Mouse (Mus musculus): Measurements from ENCODE around the gene Dip2b. TPM values are rescaled to one million over a fixed set of nuclear protein-coding genes. Genes with fewer than 3 reads are reported as not detected.

Gene Dip2b
- polyA plus RNA-seq, 1 experiment from 2014 or later, result 14.3 TPM

- Histone ChIP-seq H3K27ac (no peak overlapping the region), H3K4me3 (replicated peaks) (no peak overlapping the region), H3K4me1 (replicated peaks) (no peaks in the 10 kb centered on the region; the same call in 1 of the 2 replicates), H3K36me3 (peaks cover 28% of the 10 kb centered on the region), H3K4me2 (no peak overlapping the region), H3K9ac (replicated peaks) (no peak overlapping the region), H3K27me3 (no peaks in the 10 kb centered on the region), H3K9me3 (no peaks in the 10 kb centered on the region)
- no peak for ATAC-seq (ENCODE audit: insufficient number of reproducible peaks, insufficient read depth, low FRiP score, low TSS enrichment, low read depth)
- WGBS, result 83% methylated on average over 5 of the region's 5 CpGs
These were observed 101.2 kb downstream of the Dip2b start for GRCm38 (mm10) chr15:100139665-100140064.

- no peak overlapping the region for H3K9ac ChIP-seq (replicated peaks)
- peaks cover 21% of the 10 kb centered on the region; the same call in 1 of the 2 replicates for H3K36me3 ChIP-seq
- WGBS, result 49% methylated on average over 4 of the region's 4 CpGs
- H3K4me3 ChIP-seq (replicated peaks), result no peak overlapping the region
- H3K27me3 ChIP-seq, result no peaks in the 10 kb centered on the region
- ATAC-seq (ENCODE audit: insufficient number of reproducible peaks, insufficient read depth, low FRiP score, low TSS enrichment, low read depth), result no peak
- no peaks in the 10 kb centered on the region for H3K9me3 ChIP-seq
- no peak overlapping the region for H3K27ac ChIP-seq
- H3K4me1 ChIP-seq (replicated peaks), result peaks cover 4% of the 10 kb centered on the region; the same call in 1 of the 2 replicates
- no peak overlapping the region for H3K4me2 ChIP-seq
These were observed 102.0 kb downstream of the Dip2b start for GRCm38 (mm10) chr15:100140428-100140827.

GRCm38 (mm10) chr15:100143091-100143801 is 104.8 kb downstream of the Dip2b start:
- peaks cover 4% of the 10 kb centered on the region; the same call in 1 of the 2 replicates for H3K4me1 ChIP-seq (replicated peaks)
- no peak overlapping the region for H3K4me2 ChIP-seq
- H3K4me3 ChIP-seq (replicated peaks), result no peak overlapping the region
- H3K27ac ChIP-seq, result no peak overlapping the region
- no peaks in the 10 kb centered on the region for H3K9me3 ChIP-seq
- ATAC-seq (ENCODE audit: insufficient number of reproducible peaks, insufficient read depth, low FRiP score, low TSS enrichment, low read depth), result no peak
- H3K27me3 ChIP-seq, result no peaks in the 10 kb centered on the region
- WGBS, result 85% methylated on average over 11 of the region's 11 CpGs
- peaks cover 11% of the 10 kb centered on the region; the same call in 1 of the 2 replicates for H3K36me3 ChIP-seq
- H3K9ac ChIP-seq (replicated peaks), result no peak overlapping the region

- 0 out of 2 replicates have a peak, but pooled peaks cover 11% of the 10 kb centered on the region for H3K36me3 ChIP-seq
- no peak for ATAC-seq (ENCODE audit: insufficient number of reproducible peaks, insufficient read depth, low FRiP score, low TSS enrichment, low read depth)
These were observed 106.7 kb downstream of the Dip2b start for GRCm38 (mm10) chr15:100144854-100145824.

GRCm38 (mm10) chr15:100145917-100146316 is 107.5 kb downstream of the Dip2b start:
- no peak overlapping the region for H3K4me2 ChIP-seq
- H3K27ac ChIP-seq, result peak overlapping the region; percentile 30; the same call in 1 of the 2 replicates
- H3K36me3 ChIP-seq, result 0 out of 2 replicates have a peak, but pooled peaks cover 11% of the 10 kb centered on the region
- H3K4me3 ChIP-seq (replicated peaks), result no peak overlapping the region
- no peaks in the 10 kb centered on the region for H3K27me3 ChIP-seq
- ATAC-seq (ENCODE audit: insufficient number of reproducible peaks, insufficient read depth, low FRiP score, low TSS enrichment, low read depth), result no peak
- no peaks in the 10 kb centered on the region for H3K9me3 ChIP-seq
- H3K9ac ChIP-seq (replicated peaks), result no peak overlapping the region
- 86% methylated on average over 3 of the region's 3 CpGs for WGBS
- 0 out of 2 replicates have a peak, but pooled peaks cover 4% of the 10 kb centered on the region for H3K4me1 ChIP-seq (replicated peaks)

More at GRCm38 (mm10) chr15:100144854-100145824, 106.7 kb downstream of the Dip2b start:
- Histone ChIP-seq H3K4me2 (no peak overlapping the region), H3K27me3 (no peaks in the 10 kb centered on the region), H3K27ac (peak overlapping the region; percentile 30; the same call in 1 of the 2 replicates), H3K4me1 (replicated peaks) (peaks cover 4% of the 10 kb centered on the region; the same call in 1 of the 2 replicates), H3K4me3 (replicated peaks) (no peak overlapping the region), H3K9me3 (no peaks in the 10 kb centered on the region), H3K9ac (replicated peaks) (no peak overlapping the region)
- WGBS, result 74% methylated on average over 15 of the region's 15 CpGs

GRCm38 (mm10) chr15:100150593-100150992 is 112.1 kb downstream of the Dip2b start:
- no peaks in the 10 kb centered on the region for H3K9me3 ChIP-seq
- no peak overlapping the region for H3K27ac ChIP-seq
- H3K4me3 ChIP-seq (replicated peaks), result no peak overlapping the region
- ATAC-seq (ENCODE audit: insufficient number of reproducible peaks, insufficient read depth, low FRiP score, low TSS enrichment, low read depth), result no peak
- H3K9ac ChIP-seq (replicated peaks), result no peak overlapping the region
- no peak overlapping the region for H3K4me2 ChIP-seq
- 76% methylated on average over 4 of the region's 4 CpGs for WGBS
- no peaks in the 10 kb centered on the region for H3K4me1 ChIP-seq (replicated peaks)
- H3K27me3 ChIP-seq, result no peaks in the 10 kb centered on the region
- peaks cover 30% of the 10 kb centered on the region for H3K36me3 ChIP-seq

GRCm38 (mm10) chr15:100152321-100152720 is 113.9 kb downstream of the Dip2b start:
- peaks cover 47% of the 10 kb centered on the region for H3K36me3 ChIP-seq
- H3K4me2 ChIP-seq, result no peak overlapping the region
- H3K9ac ChIP-seq (replicated peaks), result no peak overlapping the region
- no peak for ATAC-seq (ENCODE audit: insufficient number of reproducible peaks, insufficient read depth, low FRiP score, low TSS enrichment, low read depth)
- no peaks in the 10 kb centered on the region for H3K9me3 ChIP-seq
- 90% methylated on average over 3 of the region's 3 CpGs for WGBS
- no peak overlapping the region for H3K4me3 ChIP-seq (replicated peaks)
- H3K4me1 ChIP-seq (replicated peaks), result no peaks in the 10 kb centered on the region
- no peaks in the 10 kb centered on the region for H3K27me3 ChIP-seq
- no peak overlapping the region for H3K27ac ChIP-seq

GRCm38 (mm10) chr15:100153024-100153423 is 114.6 kb downstream of the Dip2b start:
- Histone ChIP-seq H3K9ac (replicated peaks) (no peak overlapping the region), H3K4me3 (replicated peaks) (no peak overlapping the region), H3K36me3 (peaks cover 50% of the 10 kb centered on the region), H3K27ac (no peak overlapping the region), H3K4me2 (no peak overlapping the region), H3K9me3 (no peaks in the 10 kb centered on the region), H3K4me1 (replicated peaks) (no peaks in the 10 kb centered on the region), H3K27me3 (no peaks in the 10 kb centered on the region)
- ATAC-seq (ENCODE audit: insufficient number of reproducible peaks, insufficient read depth, low FRiP score, low TSS enrichment, low read depth), result no peak
- WGBS, result 77% methylated on average over 3 of the region's 3 CpGs

- Histone ChIP-seq H3K27me3 (no peaks in the 10 kb centered on the region), H3K4me1 (replicated peaks) (no peaks in the 10 kb centered on the region), H3K4me3 (replicated peaks) (no peak overlapping the region), H3K9me3 (no peaks in the 10 kb centered on the region), H3K36me3 (peaks cover 73% of the 10 kb centered on the region), H3K9ac (replicated peaks) (no peak overlapping the region), H3K27ac (no peak overlapping the region), H3K4me2 (no peak overlapping the region)
- ATAC-seq (ENCODE audit: insufficient number of reproducible peaks, insufficient read depth, low FRiP score, low TSS enrichment, low read depth), result no peak
- 92% methylated on average over 4 of the region's 4 CpGs for WGBS
These were observed 117.7 kb downstream of the Dip2b start for GRCm38 (mm10) chr15:100156095-100156707.

GRCm38 (mm10) chr15:100156781-100157470 is 118.5 kb downstream of the Dip2b start:
- no peaks in the 10 kb centered on the region for H3K9me3 ChIP-seq
- H3K27me3 ChIP-seq, result no peaks in the 10 kb centered on the region
- H3K36me3 ChIP-seq, result peaks cover 76% of the 10 kb centered on the region
- no peaks in the 10 kb centered on the region for H3K4me1 ChIP-seq (replicated peaks)
- H3K9ac ChIP-seq (replicated peaks), result no peak overlapping the region
- no peak for ATAC-seq (ENCODE audit: insufficient number of reproducible peaks, insufficient read depth, low FRiP score, low TSS enrichment, low read depth)
- no peak overlapping the region for H3K27ac ChIP-seq
- no peak overlapping the region for H3K4me2 ChIP-seq
- WGBS, result 85% methylated on average over 10 of the region's 10 CpGs
- H3K4me3 ChIP-seq (replicated peaks), result no peak overlapping the region

All from limb, embryonic 12.5 days (tissue).